Mouse (Mus musculus): ENCODE data around the gene Smco4.

DNA sequence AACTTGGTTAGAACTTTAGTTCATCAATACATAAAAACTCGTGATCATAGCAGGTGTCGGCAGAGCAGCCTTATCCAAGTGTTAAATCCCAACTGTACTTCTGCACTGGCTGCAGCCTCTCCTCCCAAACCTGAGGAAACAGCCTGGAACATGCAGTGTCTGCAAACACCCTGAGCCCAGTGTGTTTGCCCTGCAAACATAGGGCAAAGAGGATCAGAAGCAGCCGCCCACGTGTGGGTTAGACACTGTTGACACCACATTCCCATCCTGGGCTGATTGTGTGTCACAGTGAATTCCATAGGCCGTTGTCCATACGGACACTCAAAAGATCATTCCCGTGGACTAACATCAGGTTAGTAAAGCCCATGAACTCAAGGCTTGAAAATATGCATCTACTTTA is 69.1 kb downstream of the Smco4 start:
- TF ChIP-seq CTCF (IDR thresholded peaks at IDR 0.05; ENCODE audit: insufficient read depth, low read length) (no peak), POLR2A (IDR thresholded peaks at IDR 0.05; ENCODE audit: borderline replicate concordance, extremely low read depth, low read depth, low read length) (no peak)

Data from lung, adult 2 months (tissue).